Mouse (Mus musculus) erythroblast, embryonic 14.5 days (primary cell): ENCODE measurements around the gene Erc2.

Experiments
- GATA1 ChIP-seq: IDR thresholded peaks from 2 replicates; pipeline ENCODE4 v1.6.1; 2012; ENCODE audit warnings: low read length, inconsistent platforms, mixed read lengths
- TAL1 ChIP-seq: IDR thresholded peaks from 3 replicates; pipeline ENCODE4 v1.6.1; 2012; ENCODE audit warnings: low read length, inconsistent platforms, mixed read lengths

- TF ChIP-seq GATA1 (no peak), TAL1 (no peak)
These were observed 438.7 kb downstream of the Erc2 start for GRCm38 (mm10) chr14:28060891-28061290.
